Mouse (Mus musculus): ENCODE measurements around the gene Slc24a2.

- no peak for TF ChIP-seq POLR2A (IDR thresholded peaks at IDR 0.05; ENCODE audit: borderline replicate concordance, extremely low read depth, low read depth, low read length)
- TF ChIP-seq CTCF (IDR thresholded peaks at IDR 0.05; ENCODE audit: insufficient read depth, low read length) = no peak
Measured at GRCm38 (mm10) chr4:87032632-87033031, 197.6 kb downstream of the Slc24a2 start.
